20 mouse cellular contexts compared by ENCODE assay signal in the genomic region with DNA sequence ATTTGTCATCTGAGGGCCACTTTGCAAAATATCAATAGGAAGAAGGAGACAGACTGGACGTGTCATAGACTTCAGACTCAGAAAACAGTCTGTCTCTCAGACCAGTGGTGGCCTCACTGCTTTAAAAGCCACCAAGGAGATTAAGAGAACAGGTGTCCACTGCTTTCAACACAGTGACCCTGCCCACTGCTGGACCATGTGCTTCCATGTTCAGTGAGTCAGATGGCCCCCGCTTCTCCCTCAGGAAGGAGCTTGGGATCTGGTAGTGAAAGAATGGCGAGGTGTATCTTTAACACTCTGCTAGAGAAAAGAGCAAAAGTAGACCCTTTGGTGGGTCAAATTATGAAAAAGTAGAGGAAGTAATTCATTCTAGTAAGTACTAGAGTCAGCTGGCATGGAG. TPM values are rescaled to one million over a fixed set of nuclear protein-coding genes. Genes with fewer than 3 reads are reported as not detected.
"Had no signal": no experiment of that assay in that cellular context is flagged by ENCODE, and none has a peak within 500 bp of the region (broad histone marks: within the 10 kb centered on the region; RNA-seq: fewer than 3 reads in every experiment).

No protein-coding gene starts in this region.

- DNase-seq: heart, postnatal 14 days; heart, postnatal 36 days; heart, postnatal 4 days; kidney, adult 11 months; kidney, adult 18-20 months; kidney, adult 2 months; kidney, adult 8-10 months; kidney, adult 9 months; kidney, postnatal 10 days; kidney, postnatal 14 days; kidney, postnatal 25 days; kidney, postnatal 36 days; kidney, postnatal 4 days; layer of hippocampus, adult 9-11 months; layer of hippocampus, postnatal 36 days had no signal

RNA-seq across cellular contexts. Expression of gene Pmp22, which starts 18.5 kb away (rescaled TPM):
- total RNA-seq: hematopoietic stem cell, adult 5-6 weeks had no signal

RNA-seq across cellular contexts. Expression of gene Tekt3, which starts 48.9 kb away (rescaled TPM):
- total RNA-seq: heart, postnatal 14 days; heart, postnatal 25 days; heart, postnatal 36 days; heart, postnatal 4 days; hematopoietic stem cell, adult 5-6 weeks; layer of hippocampus, adult 18-20 months; layer of hippocampus, postnatal 36 days; left cerebral cortex, adult 18-20 months; left cerebral cortex, adult 2 months had no signal
